Mouse (Mus musculus): Measurements from ENCODE around the gene Akap2.
A peak's percentile ranks its signal among the peaks of the same experiment; 100 is the strongest.
"Not testable (repeated sequence)": the region's sequence is repeated elsewhere in the genome, so short reads cannot be mapped to it uniquely, and the experiment has no call there.

Gene Akap2

DNA sequence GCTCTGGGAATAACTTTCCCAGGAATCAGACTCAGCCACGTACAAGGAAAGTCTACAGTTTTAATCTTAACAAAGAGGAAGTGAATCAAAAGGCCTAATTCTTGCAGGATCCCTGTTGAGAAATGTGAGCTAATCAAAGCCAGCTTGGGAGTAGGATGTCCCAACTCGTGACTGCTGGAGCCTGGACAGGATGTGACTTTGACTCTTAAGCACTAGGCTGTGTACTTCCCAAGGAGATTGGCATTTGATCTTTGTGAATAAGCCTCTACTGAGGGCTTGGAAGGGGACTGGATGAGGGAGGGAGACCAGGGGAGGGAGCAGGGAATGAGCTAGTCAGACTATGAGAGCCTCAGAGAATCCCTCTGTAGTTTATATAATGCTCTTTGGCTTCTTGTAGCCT, 148.6 kb downstream of the Akap2 start:
- no peak for DNase-seq (ENCODE audit: extremely low spot score)

DNA sequence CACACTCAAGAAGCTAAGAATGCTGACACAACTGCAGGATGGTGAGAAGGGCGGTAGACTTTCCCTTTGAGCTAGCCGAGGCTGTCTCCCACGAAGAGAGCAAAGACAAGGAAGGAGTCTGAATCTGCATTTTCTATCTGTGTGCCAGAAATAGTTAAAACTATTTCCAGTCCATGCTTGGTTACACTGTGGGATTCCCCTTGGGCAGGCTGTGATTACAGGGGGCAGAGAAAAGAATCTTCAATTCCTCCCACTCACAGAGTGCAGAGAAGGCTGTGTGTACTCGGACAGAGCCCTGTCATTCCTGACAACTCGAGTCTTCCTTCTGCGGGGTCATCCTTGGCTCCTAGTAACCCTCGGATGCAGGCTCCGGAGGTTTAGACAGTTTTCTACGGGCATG, 149.5 kb downstream of the Akap2 start:
- DNase-seq (ENCODE audit: extremely low spot score) = no peak

DNA sequence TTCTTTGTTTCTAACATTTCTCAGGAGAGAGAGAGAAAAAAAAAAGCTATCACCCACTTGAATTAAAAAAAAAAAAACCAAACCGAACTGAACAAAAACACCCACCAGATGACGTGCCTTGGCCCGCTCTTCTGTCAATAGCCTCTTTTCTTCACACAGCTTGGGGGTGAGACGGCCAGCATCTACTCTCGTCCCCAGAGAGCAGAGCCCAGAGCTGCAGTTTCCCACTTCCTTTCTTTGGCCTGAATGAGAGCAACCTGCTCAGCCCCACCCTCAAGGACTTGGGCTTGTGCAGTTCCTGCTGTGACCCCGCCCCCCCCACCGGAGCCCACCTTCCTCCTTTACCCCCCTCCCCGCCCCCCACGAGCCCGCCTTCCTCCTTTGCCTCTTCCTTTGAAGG, 150.0 kb downstream of the Akap2 start:
- DNase-seq (ENCODE audit: extremely low spot score) = no peak

DNA sequence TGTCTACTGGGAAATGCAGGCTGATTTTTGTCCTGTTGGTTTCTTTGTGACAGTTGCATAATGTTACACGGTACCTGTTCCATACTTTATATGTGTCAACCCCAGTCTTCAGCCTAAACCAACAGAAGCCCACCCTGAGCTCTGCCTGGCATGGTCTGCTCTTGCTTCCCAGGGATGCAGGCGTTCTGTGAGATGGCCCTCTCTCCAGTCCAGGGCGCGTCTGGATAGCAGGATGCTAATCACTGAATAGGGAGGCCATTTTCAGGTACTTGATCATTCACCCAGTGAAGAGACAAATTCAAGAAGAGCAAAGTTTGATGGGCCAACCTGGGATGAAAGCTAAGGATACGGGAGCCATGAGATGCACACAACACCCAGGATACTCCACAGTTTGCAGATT, 161.7 kb downstream of the Akap2 start:
- DNase-seq (ENCODE audit: extremely low spot score) = no peak

DNA sequence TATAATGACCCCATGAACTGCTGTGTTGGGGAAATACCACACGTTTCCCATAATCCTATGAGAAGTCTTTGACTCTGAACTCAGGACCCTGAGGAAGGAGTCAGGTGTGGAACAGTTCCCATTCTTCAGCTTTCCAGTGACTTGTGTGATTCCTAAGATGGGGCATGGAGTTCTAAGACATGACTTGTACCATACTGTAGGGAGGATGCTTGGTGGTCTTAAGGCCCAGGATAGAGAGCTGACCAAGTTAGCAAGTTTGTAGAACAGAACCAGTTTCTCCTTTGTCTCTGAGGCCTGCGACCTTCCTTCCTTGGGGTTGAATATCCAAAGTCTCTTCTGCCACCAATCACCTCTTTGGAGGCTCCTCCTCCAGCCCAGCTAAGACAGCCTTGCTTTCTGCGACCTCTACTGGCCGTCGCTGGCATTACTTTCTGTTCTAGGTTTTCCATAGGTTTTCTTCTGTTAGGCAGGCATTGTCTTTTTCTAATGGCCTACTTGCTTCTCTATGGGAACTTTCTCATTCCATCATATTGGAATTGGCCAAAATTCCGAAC, 162.4 kb downstream of the Akap2 start:
- peak; percentile 83 for DNase-seq (ENCODE audit: extremely low spot score)

DNA sequence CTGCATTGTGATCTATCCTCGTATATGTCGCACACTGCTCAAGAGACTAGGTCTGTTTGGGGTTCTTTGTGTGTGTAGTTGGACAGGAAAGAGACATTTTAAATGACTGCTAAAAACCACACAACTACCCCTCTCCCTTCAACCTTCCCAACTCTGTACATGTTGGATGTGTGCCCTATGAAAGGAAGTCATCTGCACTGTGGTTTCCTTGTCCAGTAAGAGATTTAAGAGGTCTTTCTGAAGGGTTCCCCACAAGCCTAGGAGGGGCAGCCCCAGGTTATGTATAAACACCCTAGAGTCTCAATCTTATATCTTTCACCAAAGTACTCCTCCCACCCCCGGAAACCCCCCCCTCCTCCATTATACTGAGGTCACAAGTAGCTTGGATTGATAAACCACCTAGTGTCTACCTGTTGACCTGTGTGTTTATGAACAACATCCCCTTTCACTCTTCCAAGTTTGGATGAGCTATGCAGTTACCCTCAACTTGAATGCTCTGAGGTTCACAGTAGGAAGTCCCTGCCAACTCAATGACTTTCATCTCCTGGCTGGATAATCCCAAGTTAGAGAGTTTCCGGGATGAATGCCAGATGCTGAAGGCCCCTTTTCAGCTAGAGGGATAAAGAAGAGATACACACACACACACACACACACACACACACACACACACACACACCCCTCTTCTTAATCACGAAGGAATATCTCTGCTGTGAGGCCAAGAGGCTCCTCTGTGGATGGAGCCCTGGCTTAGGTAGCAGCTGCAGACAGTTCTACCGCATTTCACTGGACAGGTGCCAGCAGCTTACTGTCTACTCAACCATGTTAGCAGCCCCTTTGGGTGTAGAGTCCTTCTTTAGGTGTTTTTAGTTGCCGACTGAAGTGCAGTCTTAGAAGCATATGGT, 166.3 kb downstream of the Akap2 start:
- no peak for DNase-seq (ENCODE audit: extremely low spot score)

DNA sequence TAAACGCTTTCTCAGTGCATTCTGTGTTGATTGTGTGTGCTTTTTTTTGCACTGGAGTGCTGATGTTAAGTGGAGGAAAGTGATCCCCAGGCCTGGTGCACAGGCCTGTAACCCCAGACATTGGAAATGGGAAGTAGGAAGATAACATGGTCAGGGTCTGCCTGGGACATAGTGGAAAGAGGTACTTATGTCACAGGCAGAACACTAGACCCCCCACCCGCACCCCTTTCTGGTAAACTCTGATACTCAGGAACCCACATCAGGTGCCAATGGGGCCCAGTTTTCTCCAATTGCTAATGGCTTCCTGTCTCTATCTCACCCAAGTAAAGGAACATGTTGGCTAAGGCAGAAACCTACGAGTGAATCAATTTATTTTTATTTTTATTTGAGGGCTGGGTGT, 167.1 kb downstream of the Akap2 start:
- DNase-seq (ENCODE audit: extremely low spot score) = no peak

DNA sequence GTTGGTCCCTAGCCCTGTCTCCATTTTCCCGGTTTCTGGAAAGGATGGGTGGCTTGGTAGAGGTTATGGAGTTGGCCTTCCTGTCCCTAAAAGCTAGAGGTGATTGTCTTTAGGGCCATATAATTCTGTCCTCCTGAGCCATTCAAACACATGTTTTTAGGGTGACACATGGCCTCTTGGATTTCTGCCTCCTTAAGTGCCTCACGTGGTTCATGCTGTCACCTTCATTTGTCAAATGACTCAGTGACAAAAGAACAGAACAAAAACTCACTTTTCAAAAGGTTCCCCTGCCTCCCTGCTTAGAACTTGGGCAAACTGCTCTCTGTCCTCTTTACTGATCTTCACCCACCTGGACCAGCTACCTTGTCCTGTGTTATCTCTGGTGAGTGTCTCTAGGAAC, 167.7 kb downstream of the Akap2 start:
- no peak for DNase-seq (ENCODE audit: extremely low spot score)

DNA sequence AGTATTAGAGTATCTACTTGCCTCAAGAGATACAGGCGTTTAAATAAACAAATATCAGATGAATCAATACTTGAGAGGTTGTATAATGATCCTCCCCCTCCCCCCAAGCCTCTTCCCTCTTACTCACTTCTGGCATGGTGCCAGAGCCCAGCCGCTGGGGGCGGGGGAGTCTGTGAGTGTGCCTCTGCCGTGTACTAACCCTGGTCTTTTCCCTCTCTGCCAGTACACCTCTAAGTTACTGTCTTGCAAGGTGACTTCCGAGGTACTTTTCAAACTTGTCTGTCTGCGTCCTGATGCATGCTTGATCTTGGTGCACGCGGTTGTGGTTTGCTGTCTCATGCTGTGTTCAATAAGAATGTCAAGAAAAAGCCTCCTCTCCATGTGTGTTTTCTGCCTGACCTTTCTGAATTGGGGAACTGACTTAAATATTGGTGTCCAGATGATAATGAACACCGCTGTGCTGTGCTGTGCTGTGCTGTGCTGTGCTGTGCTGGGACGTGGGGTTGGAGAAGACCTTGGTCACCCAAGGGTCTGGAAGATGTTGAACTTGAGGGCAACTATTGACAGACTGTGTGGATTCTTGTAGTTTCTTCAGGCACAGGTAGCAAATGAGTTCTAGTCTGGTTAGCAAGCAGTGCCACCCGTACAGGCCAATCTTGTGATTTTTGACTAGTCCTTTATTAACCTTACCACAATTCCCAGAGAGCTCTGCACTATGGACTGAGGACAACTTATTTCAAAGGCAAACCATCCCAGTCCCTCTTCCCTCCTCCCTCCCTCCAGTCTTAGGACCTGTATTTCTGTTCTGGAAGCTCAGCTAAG, 168.8 kb downstream of the Akap2 start:
- no peak for DNase-seq (ENCODE audit: extremely low spot score)

DNA sequence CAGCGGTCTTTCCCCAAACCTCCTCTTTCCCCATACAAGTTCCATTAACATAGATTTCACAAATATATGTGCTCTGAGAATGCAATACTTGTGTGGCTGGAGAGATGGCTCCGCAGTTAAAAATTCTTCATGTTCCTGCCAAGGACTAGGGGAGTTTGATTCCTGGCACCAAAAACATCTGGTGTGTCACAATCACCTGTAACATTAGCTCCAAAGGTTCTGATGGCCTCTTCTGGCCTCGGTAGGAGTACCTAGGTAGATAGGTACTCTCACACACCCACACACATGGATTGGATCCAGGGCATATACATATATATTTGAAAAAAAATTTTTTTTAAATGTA, 169.4 kb downstream of the Akap2 start:
- DNase-seq (ENCODE audit: extremely low spot score) = no peak

DNA sequence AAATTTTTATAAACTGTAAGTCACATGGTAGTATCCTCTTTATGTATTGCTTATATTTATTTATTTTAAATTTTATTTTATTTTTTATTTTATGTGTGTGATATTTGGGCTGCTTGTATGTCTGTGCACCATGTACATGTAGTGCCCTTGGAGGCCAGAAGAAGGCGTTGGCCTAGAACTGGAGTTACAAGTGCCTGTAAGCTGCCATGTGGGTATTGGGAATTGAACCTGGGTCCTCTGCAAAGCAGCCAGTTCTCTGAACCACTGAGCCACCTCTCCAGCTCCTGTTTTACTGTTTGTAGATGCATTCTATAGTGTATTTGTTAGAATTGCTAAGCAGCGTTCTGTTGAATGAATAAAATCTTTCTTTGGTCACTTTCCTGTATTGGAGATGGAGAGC, 170.8 kb downstream of the Akap2 start:
- no peak for DNase-seq (ENCODE audit: extremely low spot score)

DNA sequence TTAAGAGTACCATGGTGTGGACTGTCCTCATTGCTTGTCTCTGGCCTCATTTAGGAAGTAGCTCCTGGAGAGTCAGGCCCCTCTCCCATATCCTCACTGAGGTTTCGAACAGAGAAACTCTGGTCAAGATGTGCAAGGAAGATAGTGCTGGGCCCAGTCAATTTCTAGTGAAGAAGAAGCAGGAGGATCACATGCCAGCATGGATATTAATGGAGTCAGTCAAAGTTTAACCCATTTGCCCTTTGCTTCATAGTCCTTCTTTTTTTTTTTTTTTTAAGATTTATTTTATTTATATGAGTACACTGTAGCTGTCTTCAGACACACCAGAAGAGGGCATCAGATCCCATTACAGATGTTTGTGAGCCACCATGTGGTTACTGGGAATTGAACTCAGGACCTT, 171.5 kb downstream of the Akap2 start:
- not testable (repeated sequence) for DNase-seq (ENCODE audit: extremely low spot score)

DNA sequence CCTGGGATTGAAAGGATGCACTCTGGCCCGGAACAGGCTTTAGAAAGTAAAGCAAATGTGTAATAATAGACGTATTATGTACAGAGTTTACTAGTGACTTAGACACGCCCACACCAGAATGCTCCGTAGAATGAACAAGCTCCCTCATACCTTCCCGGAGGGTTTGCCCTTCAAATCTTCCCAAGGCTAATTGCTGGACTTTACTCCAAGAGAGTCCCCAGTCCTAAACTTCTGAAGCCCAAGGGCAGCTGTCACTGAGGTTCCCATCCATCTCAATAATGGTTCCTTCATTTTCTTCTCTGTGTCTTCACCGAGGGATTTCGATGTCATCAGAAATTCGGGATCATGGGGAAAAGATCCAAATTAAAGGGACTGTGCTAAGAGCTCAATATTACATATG, 172.3 kb downstream of the Akap2 start:
- DNase-seq (ENCODE audit: extremely low spot score) = no peak

DNA sequence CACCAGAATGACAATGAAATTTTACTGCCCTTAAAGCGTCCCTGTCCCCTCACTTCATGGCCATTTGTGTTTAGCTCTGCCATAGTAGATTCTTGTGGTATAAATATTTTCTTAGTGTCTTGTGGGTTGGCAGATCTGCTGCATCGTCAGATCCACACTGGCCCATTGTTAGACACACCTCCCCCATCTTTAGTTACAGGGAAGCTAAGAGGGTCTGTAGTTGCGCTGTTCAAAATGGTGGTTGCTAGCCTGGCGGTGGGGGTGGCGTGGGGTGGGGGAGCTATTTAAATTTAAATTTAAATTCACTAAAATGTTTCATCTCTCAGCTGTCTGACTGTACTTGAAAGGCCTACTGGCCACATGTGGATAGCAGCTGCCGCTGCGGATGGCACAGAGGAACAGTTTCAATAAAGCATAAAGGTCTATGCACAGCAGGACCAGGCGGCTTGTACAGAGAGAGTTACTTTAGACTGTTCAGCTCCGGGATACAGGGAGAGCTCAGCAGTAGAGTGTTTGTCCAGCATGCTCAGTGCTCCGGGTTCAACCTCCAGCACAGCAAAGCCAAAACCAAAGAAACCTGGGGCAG, 174.6 kb downstream of the Akap2 start:
- no peak for DNase-seq (ENCODE audit: extremely low spot score)

DNA sequence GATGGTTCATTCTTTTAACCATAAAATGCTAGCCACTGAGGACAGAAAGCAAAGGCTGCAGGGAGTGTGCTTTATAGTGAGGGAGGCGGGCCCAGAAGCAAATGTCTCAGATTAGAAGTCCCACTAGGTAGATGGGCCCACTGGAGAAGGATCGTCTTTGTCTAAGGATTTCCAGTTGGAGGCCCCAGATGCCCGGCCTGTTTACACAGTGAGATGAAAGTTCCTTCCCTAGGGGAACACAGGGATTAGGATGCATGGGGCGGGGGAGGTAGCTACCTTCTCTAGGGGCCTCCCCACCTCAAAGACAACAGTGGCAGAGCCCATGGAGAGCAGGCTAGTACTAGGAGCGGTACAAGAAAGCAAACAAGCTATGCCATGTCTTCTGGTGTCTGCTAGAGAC, 177.7 kb downstream of the Akap2 start:
- no peak for DNase-seq (ENCODE audit: extremely low spot score)

DNA sequence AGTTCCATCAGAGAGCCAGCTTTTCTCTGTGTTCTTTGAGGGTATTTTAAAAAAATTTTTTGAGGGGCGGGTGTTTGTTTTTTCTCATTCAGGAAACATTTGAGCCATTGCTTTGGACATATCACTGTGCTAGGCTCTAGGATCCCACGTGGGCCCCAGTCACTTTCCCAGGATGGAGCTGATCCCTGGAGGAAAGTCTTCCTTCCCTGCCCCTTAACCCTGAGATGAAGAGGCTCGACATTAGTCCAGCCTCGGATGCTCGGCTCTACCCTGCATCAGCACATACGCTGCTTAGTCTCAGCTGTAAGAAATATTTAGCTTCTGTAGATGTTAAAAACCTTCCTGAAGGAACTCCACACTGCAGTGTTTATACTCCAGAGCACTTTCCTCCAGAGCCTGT, 178.4 kb downstream of the Akap2 start:
- DNase-seq (ENCODE audit: extremely low spot score) = no peak

DNA sequence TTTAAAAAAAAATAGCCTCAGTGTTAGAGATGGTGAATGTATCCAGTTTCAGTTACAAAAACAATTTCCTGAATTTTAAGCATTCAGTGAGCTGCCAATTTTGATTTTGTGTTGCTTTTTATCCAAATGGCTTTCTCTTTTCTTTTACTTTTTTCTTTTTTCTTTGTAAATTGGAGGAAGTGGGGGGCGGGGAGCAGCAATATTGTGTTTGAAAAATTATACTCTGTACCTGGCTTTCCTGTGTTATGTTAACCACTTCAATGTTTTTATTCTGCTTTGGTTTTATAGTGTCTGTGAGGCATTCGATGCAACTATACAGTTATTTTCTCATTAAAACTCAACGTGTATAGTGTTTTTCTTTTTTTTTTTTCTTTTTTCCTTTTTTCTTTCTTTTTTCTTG, 179.2 kb downstream of the Akap2 start:
- no peak for DNase-seq (ENCODE audit: extremely low spot score)

DNA sequence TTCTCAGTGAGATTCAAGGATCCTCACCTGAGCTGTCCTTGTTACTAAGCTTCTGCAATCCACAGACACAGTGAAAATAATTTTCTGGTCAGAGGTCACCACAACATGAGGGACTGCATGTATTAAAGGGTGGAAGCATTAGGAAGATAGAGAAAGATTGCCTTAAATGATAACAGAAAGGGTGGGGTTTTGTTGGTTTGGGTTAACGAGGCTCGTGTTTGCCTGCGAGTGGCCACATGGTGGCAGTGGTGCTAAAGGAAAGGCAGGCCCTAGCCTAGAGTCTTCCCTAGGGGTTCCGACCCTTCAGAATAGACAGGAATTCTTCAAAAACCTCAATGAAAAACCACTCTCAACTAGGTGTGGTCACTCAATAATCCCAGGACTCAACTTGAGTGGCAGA, 183.8 kb downstream of the Akap2 start:
- peak; percentile 48 for DNase-seq (ENCODE audit: extremely low spot score)

DNA sequence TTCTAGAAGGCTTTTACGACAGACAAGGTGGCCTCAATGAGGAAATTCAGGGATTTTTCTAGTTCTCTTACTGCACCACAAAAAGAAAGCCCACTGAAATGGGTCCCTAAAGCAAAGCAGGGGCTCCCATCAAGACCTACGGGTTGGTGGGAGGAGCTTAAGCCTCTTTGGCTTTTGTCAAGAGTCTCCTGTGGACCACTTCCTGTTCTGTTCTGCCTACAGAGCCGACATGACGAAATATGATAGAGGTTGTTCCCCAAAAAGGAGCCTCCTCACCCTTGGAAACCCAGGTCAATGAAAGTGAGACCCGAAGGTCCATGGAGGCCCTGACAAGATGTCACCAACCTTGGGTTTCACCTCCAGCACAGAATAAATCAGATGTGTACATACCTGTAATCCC, 185.2 kb downstream of the Akap2 start:
- DNase-seq (ENCODE audit: extremely low spot score) = no peak

DNA sequence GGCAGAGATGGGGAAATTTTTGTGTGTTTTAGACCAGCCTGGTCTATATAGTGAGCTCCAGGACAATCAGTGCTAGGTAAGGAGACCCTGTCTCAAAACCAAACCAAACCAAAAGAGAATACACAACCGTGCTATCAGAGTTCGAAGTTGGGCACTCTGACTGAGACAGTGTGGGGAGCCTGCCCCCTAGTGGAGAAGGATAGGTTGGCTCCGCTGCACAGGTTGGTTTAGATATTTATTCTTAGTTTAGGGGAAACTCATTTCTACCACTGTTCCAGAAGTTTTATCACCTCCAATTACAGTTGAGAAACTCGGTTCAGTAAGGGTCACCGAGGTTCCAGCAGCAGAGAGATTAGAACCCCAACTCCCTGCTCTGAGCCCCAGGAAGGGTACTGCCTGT, 186.8 kb downstream of the Akap2 start:
- peak; percentile 70 for DNase-seq (ENCODE audit: extremely low spot score)

DNA sequence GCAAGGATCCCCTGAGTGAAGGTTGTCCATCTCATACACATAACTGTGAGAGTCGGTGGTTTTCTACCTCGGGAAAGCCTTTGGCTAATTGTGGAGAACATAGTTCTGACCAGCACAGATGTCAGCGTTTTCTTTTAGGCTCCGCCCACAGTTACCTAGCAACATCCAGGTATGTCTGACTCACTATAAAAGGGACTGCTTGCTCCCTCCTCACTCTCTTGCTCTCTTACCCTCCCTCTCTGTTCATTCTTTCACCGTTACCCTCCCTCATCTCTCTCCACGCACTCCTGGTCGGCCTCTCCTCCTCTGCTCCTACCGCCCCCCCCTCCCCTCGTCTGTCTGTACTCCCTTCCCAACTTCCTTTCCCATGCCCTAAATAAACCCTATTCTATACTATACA, 187.2 kb downstream of the Akap2 start:
- no peak for DNase-seq (ENCODE audit: extremely low spot score)

DNA sequence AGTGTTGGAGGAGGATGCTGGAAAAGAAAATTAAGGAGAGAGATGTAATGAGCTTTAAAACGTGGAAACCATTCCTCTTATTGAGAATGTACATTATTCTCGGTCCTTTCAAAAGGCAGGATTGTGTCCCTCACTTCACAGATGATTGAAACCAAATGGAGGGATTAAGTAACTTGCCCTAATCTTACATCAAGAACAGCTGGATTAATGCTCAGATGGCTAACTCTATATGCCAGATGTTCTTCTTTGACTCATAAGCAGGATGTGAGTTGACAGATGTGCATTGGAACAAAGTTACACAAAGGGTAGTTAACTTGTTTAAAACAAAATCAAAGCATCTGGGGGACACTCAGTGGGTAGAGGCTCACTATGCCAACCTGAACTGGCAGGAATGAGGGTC, 189.3 kb downstream of the Akap2 start:
- DNase-seq (ENCODE audit: extremely low spot score) = no peak

DNA sequence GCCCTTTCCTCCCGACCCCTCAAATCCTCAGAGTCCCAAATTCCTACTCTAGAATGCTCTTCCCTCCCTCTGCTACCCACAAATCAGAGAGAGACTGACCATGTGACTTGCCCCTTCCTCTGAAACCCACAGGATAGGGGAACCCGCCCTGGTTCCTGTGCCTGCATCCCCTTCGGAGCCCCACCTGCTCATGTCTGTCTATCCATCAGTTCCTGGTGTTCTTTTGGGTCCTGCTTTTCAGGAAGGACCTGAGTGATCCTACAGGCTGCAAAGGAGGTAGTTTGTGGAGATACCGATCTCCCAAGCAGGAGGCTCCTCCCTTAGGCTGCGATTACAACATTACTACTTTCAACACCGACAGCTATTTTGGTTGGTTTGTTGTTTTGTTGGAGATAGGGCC, 191.4 kb downstream of the Akap2 start:
- no peak for DNase-seq (ENCODE audit: extremely low spot score)
